Mouse (Mus musculus) CH12.LX (cell line): ENCODE results near the gene Zbtb49. TPM values are rescaled to one million over a fixed set of nuclear protein-coding genes. Genes with fewer than 3 reads are reported as not detected.

Source experiments
- DNase-seq: peaks from one replicate; pipeline ENCODE4 v3.0.0-alpha.2; 2013; ENCODE audit errors: extremely low read depth
- H3K27ac ChIP-seq: 2 replicates; pipeline ENCODE4 v1.5.1; 2012; ENCODE audit warnings: low read depth, mild to moderate bottlenecking, control low read depth, moderate library complexity; ENCODE audit not compliant: insufficient read depth
- H3K27me3 ChIP-seq: replicated peaks from 2 replicates; pipeline ENCODE3; 2012; ENCODE audit warnings: inconsistent platforms
- H3K36me3 ChIP-seq, 2 experiments: replicated peaks in 1 of 2; 2 replicates each; pipeline versions ENCODE3 to v1.6.1; 2012; ENCODE audit warnings: inconsistent platforms in 1 of 2, low read length in 1 of 2, mild to moderate bottlenecking in 1 of 2, mixed read lengths in 1 of 2, moderate library complexity in 1 of 2; ENCODE audit not compliant: control insufficient read depth in 1 of 2, insufficient read depth in 1 of 2
- H3K4me1 ChIP-seq, 2 experiments: 2 replicates each; pipeline ENCODE4 v1.6.1; 2012; ENCODE audit warnings: inconsistent platforms in 1 of 2, moderate library complexity in 1 of 2; ENCODE audit not compliant: insufficient read depth in 2 of 2, control insufficient read depth in 1 of 2
- H3K4me2 ChIP-seq: 2 replicates; pipeline ENCODE4 v1.6.1; 2012; ENCODE audit warnings: low read depth, mild to moderate bottlenecking, control low read depth; ENCODE audit not compliant: poor library complexity, insufficient read depth, severe bottlenecking
- H3K4me3 ChIP-seq, 3 experiments: fragments of 150-350 bp in 1 of 3; sonication (generic) in 1 of 3; replicated peaks in 1 of 3; 2 replicates each; pipeline versions ENCODE3 to v1.5.1; 2011 to 2012; ENCODE audit warnings: low read depth in 2 of 3, low read length in 2 of 3, mild to moderate bottlenecking in 2 of 3, moderate library complexity in 2 of 3, control low read depth in 1 of 3, improper control_type of control experiment in 1 of 3, inconsistent platforms in 1 of 3, mixed read lengths in 1 of 3; ENCODE audit not compliant: poor library complexity in 1 of 3
- H3K79me2 ChIP-seq: replicated peaks from 2 replicates; pipeline ENCODE4 v1.6.1; 2012; ENCODE audit warnings: mild to moderate bottlenecking, moderate library complexity; ENCODE audit not compliant: control insufficient read depth, poor library complexity, insufficient read depth, severe bottlenecking; ENCODE audit errors: extremely low read depth
- H3K9ac ChIP-seq: 2 replicates; pipeline ENCODE4 v1.6.1; 2012; ENCODE audit warnings: low read depth, mild to moderate bottlenecking, control low read depth, moderate library complexity; ENCODE audit not compliant: insufficient read depth
- H3K9me3 ChIP-seq: replicated peaks from 2 replicates; pipeline ENCODE3; 2012; ENCODE audit warnings: low read length, inconsistent platforms, mixed read lengths
- BHLHE40 ChIP-seq: IDR thresholded peaks from 2 replicates; pipeline ENCODE4 v1.6.1; 2011; ENCODE audit warnings: mild to moderate bottlenecking, low read depth, low read length, improper control_type of control experiment
- CHD1 ChIP-seq: IDR thresholded peaks from 2 replicates; pipeline ENCODE4 v1.6.1; 2012; ENCODE audit warnings: low read depth, low read length, improper control_type of control experiment, inconsistent platforms
- EP300 ChIP-seq: IDR thresholded peaks from 2 replicates; pipeline ENCODE4 v1.6.1; 2011; ENCODE audit warnings: low read length, improper control_type of control experiment
- ETS1 ChIP-seq: conservative IDR thresholded peaks from 2 replicates; pipeline ENCODE4 v1.6.1; 2012; ENCODE audit warnings: low read depth, mild to moderate bottlenecking, inconsistent platforms, low read length, improper control_type of control experiment, moderate library complexity
- GABPA ChIP-seq: IDR thresholded peaks from 2 replicates; pipeline ENCODE4 v1.6.1; 2012; ENCODE audit warnings: low read depth, low read length, improper control_type of control experiment, inconsistent platforms; ENCODE audit not compliant: insufficient replicate concordance
- JUN ChIP-seq: IDR thresholded peaks from 2 replicates; pipeline ENCODE4 v1.6.1; 2011; ENCODE audit warnings: low read depth, mild to moderate bottlenecking, low read length, improper control_type of control experiment, moderate library complexity; ENCODE audit not compliant: insufficient read depth
- JUND ChIP-seq: conservative IDR thresholded peaks from 2 replicates; pipeline ENCODE4 v1.6.1; 2011; ENCODE audit warnings: low read depth, low read length, improper control_type of control experiment
- KAT2A ChIP-seq: IDR thresholded peaks from 2 replicates; pipeline ENCODE4 v1.6.1; 2012; ENCODE audit warnings: low read length, improper control_type of control experiment, inconsistent platforms; ENCODE audit not compliant: insufficient replicate concordance
- MAFK ChIP-seq: IDR thresholded peaks from 2 replicates; pipeline ENCODE4 v1.6.1; 2011; ENCODE audit warnings: low read length, improper control_type of control experiment; ENCODE audit not compliant: insufficient replicate concordance
- MAX ChIP-seq: IDR thresholded peaks from 2 replicates; pipeline ENCODE4 v1.6.1; 2011; ENCODE audit warnings: low read length, improper control_type of control experiment
- MYC ChIP-seq: IDR thresholded peaks from 2 replicates; pipeline ENCODE4 v1.6.1; 2011; ENCODE audit warnings: low read depth, mild to moderate bottlenecking, improper control_type of control experiment, low read length
- NELFE ChIP-seq: IDR thresholded peaks from 2 replicates; pipeline ENCODE4 v1.6.1; 2011; ENCODE audit warnings: low read depth, low read length, improper control_type of control experiment
- NRF1 ChIP-seq: IDR thresholded peaks from 2 replicates; pipeline ENCODE4 v1.6.1; 2014; ENCODE audit warnings: low read depth, mild to moderate bottlenecking, inconsistent platforms, low read length, improper control_type of control experiment, moderate library complexity
- PAX5 ChIP-seq: IDR thresholded peaks from 2 replicates; pipeline ENCODE4 v1.6.1; 2012; ENCODE audit warnings: low read length, inconsistent platforms, mixed read lengths
- POLR2AphosphoS2 ChIP-seq: IDR thresholded peaks from 2 replicates; pipeline ENCODE4 v1.6.1; 2011; ENCODE audit warnings: low read depth, low read length, improper control_type of control experiment
- RAD21 ChIP-seq: IDR thresholded peaks from 2 replicates; pipeline ENCODE4 v1.6.1; 2011; ENCODE audit warnings: low read depth, mild to moderate bottlenecking, low read length, improper control_type of control experiment, moderate library complexity
- RCOR1 ChIP-seq: conservative IDR thresholded peaks from 2 replicates; pipeline ENCODE4 v1.6.1; 2012; ENCODE audit warnings: low read depth, mild to moderate bottlenecking, inconsistent platforms, low read length, improper control_type of control experiment
- SMC3 ChIP-seq: IDR thresholded peaks from 2 replicates; pipeline ENCODE4 v1.6.1; 2011; ENCODE audit warnings: low read depth, low read length, improper control_type of control experiment
- UBTF ChIP-seq: IDR thresholded peaks from 2 replicates; pipeline ENCODE4 v1.6.1; 2012; ENCODE audit warnings: low read depth, mild to moderate bottlenecking, inconsistent platforms, low read length, improper control_type of control experiment, moderate library complexity
- USF1 ChIP-seq: IDR thresholded peaks from 2 replicates; pipeline ENCODE4 v1.6.1; 2014; ENCODE audit warnings: low read depth, mild to moderate bottlenecking, inconsistent platforms, low read length, improper control_type of control experiment
- USF2 ChIP-seq: conservative IDR thresholded peaks from 2 replicates; pipeline ENCODE4 v1.6.1; 2011; ENCODE audit warnings: low read depth, low read length, improper control_type of control experiment
- ZMIZ1 ChIP-seq: IDR thresholded peaks from 2 replicates; pipeline ENCODE4 v1.6.1; 2012; ENCODE audit warnings: low read depth, mild to moderate bottlenecking, inconsistent platforms, low read length, improper control_type of control experiment
- dilution Hi-C: fragments of 300-500 bp; cut with MboI; formaldehyde crosslinking; loops from 2 replicates; pipeline ENCODE4 v1.14.3; 2020; ENCODE audit warnings: low sequenced_read_pairs; ENCODE audit not compliant: extremely low pct_unique_long_range_greater_than_20kb, extremely low pct_ligation_motif_present
- in situ Hi-C: fragments of 300-500 bp; cut with MboI; formaldehyde crosslinking; loops from 3 replicates; pipeline ENCODE4 v1.14.3; 2019; ENCODE audit warnings: low sequenced_read_pairs, low pct_ligation_motif_present, low pct_unique_long_range_greater_than_20kb, mixed read lengths
- polyA plus RNA-seq: library from polyadenylated mRNA; unstranded; fragments of >175 nt; gene quantifications from 2 replicates; pipeline ENCODE4 v1.2.1, GENCODE M21; 2012; ENCODE audit warnings: low read depth; ENCODE audit not compliant: insufficient read length
- total RNA-seq, 2 experiments: library from RNA; depleted of rRNA; stranded (reverse); fragments of 300-350 nt in 1 of 2; fragments of >200 nt in 1 of 2; gene quantifications; 2 replicates each; pipeline ENCODE4 v1.2.3; 2012 to 2014

Gene Zbtb49
- total and polyA plus RNA-seq, 3 experiments, result 4.7 to 8.2 (median 4.9) TPM

GRCm38 (mm10) chr5:38195941-38196340 is 24.3 kb downstream of the Zbtb49 start:
- Histone ChIP-seq H3K4me3 (no peak overlapping the region), H3K27ac (no peak overlapping the region), H3K4me2 (no peak overlapping the region), H3K4me1 (no peaks in the 10 kb centered on the region), H3K27me3 (peaks cover 28% of the 10 kb centered on the region), H3K9ac (no peak overlapping the region)
- in situ Hi-C loops, result no loop called here
- no peak for TF ChIP-seq NELFE
- no peak for TF ChIP-seq MAX
- no peak for TF ChIP-seq ETS1
- TF ChIP-seq USF2, result no peak
- TF ChIP-seq NRF1, result no peak
- TF ChIP-seq GABPA, result no peak
- no peak for TF ChIP-seq MAFK
- no peak for TF ChIP-seq RCOR1
- TF ChIP-seq BHLHE40, result no peak
- no peak for TF ChIP-seq SMC3
- TF ChIP-seq USF1, result no peak
- no peak for TF ChIP-seq CHD1
- TF ChIP-seq JUND, result no peak
- no peak for TF ChIP-seq UBTF
- TF ChIP-seq JUN, result no peak
- no peak for TF ChIP-seq RAD21
- TF ChIP-seq MYC, result no peak
- TF ChIP-seq PAX5, result no peak
- no peak for TF ChIP-seq ZMIZ1
- TF ChIP-seq, all 38 proteins: peak for 0
- dilution Hi-C loops, result no loop called here
- Histone ChIP-seq H3K36me3 (peaks cover 11 to 23% of the 10 kb centered on the region in 2 experiments), H3K9me3 (no peaks in the 10 kb centered on the region), H3K79me2 (no peaks in the 10 kb centered on the region)
- no peak for DNase-seq

GRCm38 (mm10) chr5:38194946-38195345 is 25.3 kb downstream of the Zbtb49 start:
- H3K79me2 ChIP-seq, result no peaks in the 10 kb centered on the region
- peaks cover under 1% of the 10 kb centered on the region for H3K9me3 ChIP-seq
- in situ Hi-C loops, result no loop called here
- no peak overlapping the region for H3K27ac ChIP-seq
- H3K4me1 ChIP-seq, result no peaks in the 10 kb centered on the region
- no peak overlapping the region for H3K4me2 ChIP-seq
- dilution Hi-C loops, result no loop called here
- peaks cover 35% of the 10 kb centered on the region for H3K27me3 ChIP-seq
- TF ChIP-seq EP300 (no peak), NRF1 (no peak), RCOR1 (no peak), KAT2A (no peak), BHLHE40 (no peak), MAFK (no peak), CHD1 (no peak), POLR2AphosphoS2 (no peak), UBTF (no peak)
- H3K9ac ChIP-seq, result no peak overlapping the region
- H3K36me3 ChIP-seq, result peaks cover 4 to 15% of the 10 kb centered on the region in 2 experiments
- H3K4me3 ChIP-seq, result no peak overlapping the region
- DNase-seq, result no peak
